Mouse (Mus musculus) megakaryocyte, embryonic 14.5 days (primary cell): Measurements from ENCODE around the gene Med21. TPM values are rescaled to one million over a fixed set of nuclear protein-coding genes. Genes with fewer than 3 reads are reported as not detected.

Experiments used
- H3K27me3 ChIP-seq: replicated peaks from 2 replicates; pipeline ENCODE3; 2012; ENCODE audit warnings: inconsistent platforms
- H3K36me3 ChIP-seq: replicated peaks from 2 replicates; pipeline ENCODE3; 2012; ENCODE audit warnings: low read length, inconsistent platforms, mixed read lengths
- H3K4me1 ChIP-seq: 2 replicates; pipeline ENCODE4 v1.6.1; 2012; ENCODE audit warnings: inconsistent platforms
- H3K4me3 ChIP-seq: replicated peaks from 2 replicates; pipeline ENCODE3; 2012; ENCODE audit warnings: moderate library complexity, mild to moderate bottlenecking, inconsistent platforms
- H3K9me3 ChIP-seq: 2 replicates; pipeline ENCODE4 v1.6.1; 2012; ENCODE audit warnings: inconsistent platforms
- FLI1 ChIP-seq: IDR thresholded peaks from 2 replicates; pipeline ENCODE4 v1.6.1; 2012; ENCODE audit warnings: low read length, inconsistent platforms, mixed read lengths
- GATA1 ChIP-seq: IDR thresholded peaks from 3 replicates; pipeline ENCODE4 v1.6.1; 2012; ENCODE audit warnings: mixed read lengths, low read length, inconsistent platforms, borderline replicate concordance
- polyA plus RNA-seq: library from polyadenylated mRNA; stranded (reverse); fragments of >175 nt; gene quantifications from 2 replicates; pipeline ENCODE4 v1.2.3, GENCODE M21; 2012; ENCODE audit warnings: low replicate concordance; ENCODE audit not compliant: insufficient read depth

Gene Med21
- polyA plus RNA-seq, 1 experiment: 4.1 TPM

- H3K4me1 ChIP-seq: peaks cover 55% of the 10 kb centered on the region
- no peak for TF ChIP-seq GATA1
- no peak for TF ChIP-seq FLI1
- no peaks in the 10 kb centered on the region for H3K27me3 ChIP-seq
- H3K9me3 ChIP-seq: peaks cover 13% of the 10 kb centered on the region
- peaks cover 6% of the 10 kb centered on the region for H3K36me3 ChIP-seq
- no peak overlapping the region for H3K4me3 ChIP-seq
Measured at GRCm38 (mm10) chr6:146676904-146677303, 34.6 kb downstream of the Med21 start.

DNA sequence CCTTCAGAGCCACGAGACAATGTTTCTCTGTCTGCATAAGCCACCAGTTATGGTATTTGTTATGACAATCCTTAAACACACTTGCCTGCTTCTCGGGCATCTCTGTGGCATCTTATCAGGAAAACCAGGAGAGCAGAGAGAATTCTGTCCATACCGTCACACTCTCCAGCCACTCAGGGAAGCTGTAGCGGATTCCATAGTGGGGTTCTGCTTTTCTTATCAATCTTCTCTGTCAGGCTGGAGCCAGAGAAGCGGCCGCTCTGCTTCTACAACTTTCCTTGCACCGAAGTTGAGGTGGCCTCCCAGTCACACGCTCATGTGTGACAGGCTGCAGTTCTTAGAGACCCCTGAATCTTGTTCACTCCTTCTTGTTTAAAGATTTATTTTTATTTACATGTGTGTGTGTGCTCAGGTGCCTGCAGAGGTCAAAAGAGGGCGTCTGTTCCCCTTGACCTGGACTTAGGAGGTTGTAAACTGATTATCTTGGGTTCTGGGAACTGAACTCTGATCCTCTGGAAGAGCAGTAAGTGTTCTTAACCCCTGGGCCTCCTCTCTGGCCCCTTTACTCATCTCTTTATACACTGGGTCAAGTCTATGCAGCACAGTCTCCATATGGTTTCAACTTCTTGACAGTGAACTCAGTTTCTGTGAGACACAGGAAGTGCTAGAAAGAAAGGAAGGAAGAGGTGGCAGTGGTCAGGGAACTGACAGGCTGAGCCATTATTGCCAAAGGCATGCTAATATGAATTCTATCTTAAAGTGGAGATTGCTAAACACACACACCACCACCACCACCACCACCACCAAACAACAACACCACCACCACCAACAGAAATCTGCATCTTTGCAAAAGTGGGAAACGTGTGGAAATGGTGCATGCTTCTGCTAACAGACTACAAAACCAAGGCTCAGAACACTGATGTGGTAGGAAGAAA is 36.1 kb downstream of the Med21 start:
- TF ChIP-seq GATA1 (no peak), FLI1 (no peak)
- Histone ChIP-seq H3K27me3 (no peaks in the 10 kb centered on the region), H3K9me3 (peaks cover 13% of the 10 kb centered on the region), H3K4me1 (peaks cover 51% of the 10 kb centered on the region), H3K4me3 (no peak overlapping the region), H3K36me3 (peaks cover 6% of the 10 kb centered on the region)

DNA sequence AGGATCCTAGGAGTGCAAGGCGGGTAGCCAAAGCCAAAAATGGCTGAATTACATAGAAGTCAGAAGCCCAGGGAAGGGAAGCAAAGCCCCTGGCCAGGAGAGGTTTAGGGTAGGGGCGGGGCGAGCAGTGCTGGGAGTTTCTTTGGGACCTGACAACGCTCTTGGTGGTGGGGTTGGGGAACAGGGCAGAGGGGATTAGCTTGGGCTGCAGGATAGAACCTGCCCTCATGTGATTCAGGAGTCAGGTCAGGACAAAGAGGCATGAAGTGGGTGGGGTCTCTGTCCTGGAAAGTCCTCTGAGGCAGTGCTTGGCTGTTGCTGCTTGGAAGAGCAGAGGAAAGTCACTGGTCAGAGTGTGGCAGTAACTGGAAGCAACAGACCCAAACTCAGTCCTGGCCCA is 41.5 kb downstream of the Med21 start:
- no peak overlapping the region for H3K4me3 ChIP-seq
- H3K27me3 ChIP-seq: no peaks in the 10 kb centered on the region
- H3K36me3 ChIP-seq: peaks cover 6% of the 10 kb centered on the region
- peaks cover 13% of the 10 kb centered on the region for H3K9me3 ChIP-seq
- peaks cover 61% of the 10 kb centered on the region for H3K4me1 ChIP-seq
- TF ChIP-seq FLI1 (no peak), GATA1 (no peak)

- Histone ChIP-seq H3K4me3 (peak overlapping the region; percentile 75), H3K4me1 (peaks cover 53% of the 10 kb centered on the region), H3K27me3 (no peaks in the 10 kb centered on the region), H3K36me3 (no peaks in the 10 kb centered on the region), H3K9me3 (no peaks in the 10 kb centered on the region)
- TF ChIP-seq FLI1: no peak
- no peak for TF ChIP-seq GATA1
Measured at GRCm38 (mm10) chr6:146685781-146686308, 43.5 kb downstream of the Med21 start.

- Histone ChIP-seq H3K4me1 (peaks cover 49% of the 10 kb centered on the region), H3K9me3 (no peaks in the 10 kb centered on the region), H3K4me3 (peak overlapping the region; percentile 85), H3K36me3 (no peaks in the 10 kb centered on the region), H3K27me3 (no peaks in the 10 kb centered on the region)
- TF ChIP-seq FLI1: no peak
- TF ChIP-seq GATA1: no peak; the same call in 2 of the 3 replicates
Measured at GRCm38 (mm10) chr6:146686463-146687196, 44.3 kb downstream of the Med21 start.

GRCm38 (mm10) chr6:146688010-146688409 is 45.7 kb downstream of the Med21 start:
- peaks cover 49% of the 10 kb centered on the region for H3K4me1 ChIP-seq
- no peaks in the 10 kb centered on the region for H3K27me3 ChIP-seq
- H3K36me3 ChIP-seq: no peaks in the 10 kb centered on the region
- H3K4me3 ChIP-seq: no peak overlapping the region
- TF ChIP-seq GATA1 (no peak), FLI1 (no peak)
- H3K9me3 ChIP-seq: no peaks in the 10 kb centered on the region

DNA sequence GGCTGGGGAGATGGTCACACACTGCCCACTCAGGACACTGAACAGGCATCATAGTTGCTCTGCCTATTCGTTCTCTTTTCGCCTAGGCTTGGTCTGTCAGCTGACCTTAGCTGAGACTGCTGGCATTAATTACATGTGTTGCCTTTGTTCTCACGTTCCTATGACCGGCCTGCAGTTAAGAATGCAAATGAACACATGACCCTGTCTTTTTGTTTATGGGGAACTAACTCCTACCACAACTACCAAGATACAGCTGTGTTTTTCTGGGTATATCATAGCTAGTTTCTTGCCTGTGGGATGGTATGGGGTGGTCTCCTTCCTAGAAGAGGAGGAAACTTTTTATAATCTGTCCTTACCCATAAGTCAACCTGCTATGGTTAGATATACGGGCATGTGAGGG is 46.5 kb downstream of the Med21 start:
- Histone ChIP-seq H3K9me3 (no peaks in the 10 kb centered on the region), H3K36me3 (no peaks in the 10 kb centered on the region), H3K4me1 (peaks cover 46% of the 10 kb centered on the region), H3K27me3 (no peaks in the 10 kb centered on the region), H3K4me3 (peak overlapping the region; percentile 34)
- TF ChIP-seq FLI1: no peak
- TF ChIP-seq GATA1: no peak

DNA sequence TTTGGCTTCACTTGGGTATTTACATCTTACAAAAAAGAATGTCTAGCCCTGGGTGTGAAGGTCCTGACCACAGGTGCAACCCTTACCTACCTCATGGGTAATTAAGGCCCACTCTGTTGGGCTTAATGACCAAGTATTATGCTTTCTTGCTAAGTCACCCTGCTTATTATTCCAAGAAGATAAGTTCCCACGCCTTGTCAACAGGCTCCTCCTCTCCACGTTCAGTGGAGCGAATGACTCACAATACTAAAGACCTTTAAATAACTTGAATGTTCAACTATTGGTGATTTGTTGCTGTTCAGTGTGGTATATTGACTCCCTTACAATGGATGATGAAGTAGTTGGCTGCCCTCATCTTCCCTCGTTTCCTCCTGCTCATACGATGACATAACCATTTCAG is 55.4 kb downstream of the Med21 start:
- peak overlapping the region; percentile 73 for H3K4me3 ChIP-seq
- peaks cover 36% of the 10 kb centered on the region for H3K4me1 ChIP-seq
- peaks cover 9% of the 10 kb centered on the region for H3K9me3 ChIP-seq
- TF ChIP-seq GATA1: no peak
- no peak for TF ChIP-seq FLI1
- H3K36me3 ChIP-seq: peaks cover 5% of the 10 kb centered on the region
- no peaks in the 10 kb centered on the region for H3K27me3 ChIP-seq

DNA sequence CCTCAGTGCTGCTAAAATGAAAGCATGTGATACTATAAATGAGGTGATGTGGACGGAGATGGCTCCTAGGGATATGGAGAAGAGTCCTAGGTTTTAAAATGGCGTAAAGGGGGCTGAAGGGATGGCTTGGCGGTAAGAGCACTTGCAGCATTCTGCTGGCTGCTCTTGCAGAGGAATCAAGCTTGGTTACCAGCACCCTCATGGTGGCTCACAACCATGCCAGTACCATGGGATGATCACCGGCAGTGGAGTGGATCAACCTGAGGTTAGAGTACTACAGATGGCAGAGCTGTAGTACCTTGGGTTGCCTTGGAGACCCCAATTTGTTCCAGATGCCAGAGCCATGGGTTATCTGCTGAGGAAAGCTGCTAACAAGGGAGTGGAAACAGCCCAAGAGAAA is 56.0 kb downstream of the Med21 start:
- Histone ChIP-seq H3K4me1 (peaks cover 36% of the 10 kb centered on the region), H3K4me3 (peak overlapping the region; percentile 2), H3K27me3 (no peaks in the 10 kb centered on the region), H3K9me3 (peaks cover 9% of the 10 kb centered on the region), H3K36me3 (peaks cover 5% of the 10 kb centered on the region)
- TF ChIP-seq FLI1 (no peak), GATA1 (no peak)

Other genes with a start within 250 kb of the Med21 start
- gene Itpr2, start 140.3 kb upstream of the Med21 start, polyA plus RNA-seq: 1.5 TPM in 1 of 2 replicates, not detected in the other
- 87.4 and 151 TPM in 2 replicates for gene Fgfr1op2, start 65.3 kb upstream of the Med21 start, polyA plus RNA-seq
- gene Ints13, start 64.7 kb upstream of the Med21 start, polyA plus RNA-seq: 2.1 and 44.0 TPM in 2 replicates
- gene Tm7sf3, start 277 bp downstream of the Med21 start, polyA plus RNA-seq: 11.0 and 20.2 TPM in 2 replicates
- gene Stk38l, start 82.4 kb downstream of the Med21 start, polyA plus RNA-seq: 0.59 TPM in 1 of 2 replicates, not detected in the other
- gene Arntl2, start 153.5 kb downstream of the Med21 start, polyA plus RNA-seq: not detected in 2 replicates
- gene Smco2, start 207.6 kb downstream of the Med21 start, polyA plus RNA-seq: not detected in 2 replicates
- gene Ppfibp1, start 245.9 kb downstream of the Med21 start, polyA plus RNA-seq: 1.7 and 3.4 TPM in 2 replicates